Mouse (Mus musculus) hindbrain, postnatal 0 days (tissue): ENCODE measurements at regions not wholly inside any gene's neighbourhood (a gene's known extent, or its start where the extent isn't known, plus 50 kb on each side); places are given as distances from the start of the nearest gene placed in this dataset.

Source experiments
- ATAC-seq: fragments of 200-750 bp; cut with Nextera tagmentation; 2 replicates; pipeline ENCODE4 v1.8.0; 2017; ENCODE audit warnings: mild to moderate bottlenecking, moderate TSS enrichment, moderate library complexity
- DNase-seq: peaks from one replicate; pipeline ENCODE4 v3.0.0-alpha.2; 2015; ENCODE audit warnings: low spot score
- H3K27ac ChIP-seq: fragments of 300-500 bp; sonication (generic); 2 replicates; pipeline ENCODE4 v1.5.1; 2014; ENCODE audit warnings: mild to moderate bottlenecking
- H3K27me3 ChIP-seq: fragments of 300-500 bp; sonication (generic); 2 replicates; pipeline ENCODE4 v1.6.1; 2014; ENCODE audit warnings: low read length, mixed read lengths; ENCODE audit not compliant: insufficient read depth
- H3K36me3 ChIP-seq: fragments of 300-500 bp; sonication (generic); 2 replicates; pipeline ENCODE4 v1.6.1; 2014; ENCODE audit warnings: low read length, mixed read lengths; ENCODE audit not compliant: insufficient read depth
- H3K4me1 ChIP-seq: fragments of 300-500 bp; sonication (generic); 2 replicates; pipeline ENCODE4 v1.6.1; 2014; ENCODE audit warnings: antibody characterized with exemption, low read length, mixed read lengths; ENCODE audit not compliant: insufficient read depth
- H3K4me2 ChIP-seq: fragments of 300-500 bp; sonication (generic); 2 replicates; pipeline ENCODE4 v1.6.1; 2014; ENCODE audit warnings: low read depth, mild to moderate bottlenecking, low read length, moderate library complexity, mixed read lengths
- H3K4me3 ChIP-seq: fragments of 300-500 bp; sonication (generic); 2 replicates; pipeline ENCODE4 v1.5.1; 2014; ENCODE audit warnings: low read length
- H3K9ac ChIP-seq: fragments of 300-500 bp; sonication (generic); replicated peaks from 2 replicates; pipeline ENCODE4 v1.6.1; 2014; ENCODE audit warnings: mild to moderate bottlenecking, low read length, moderate library complexity, mixed read lengths
- H3K9me3 ChIP-seq: fragments of 300-500 bp; sonication (generic); 2 replicates; pipeline ENCODE4 v1.6.1; 2016; ENCODE audit warnings: low read length, mixed read lengths
- CTCF ChIP-seq: IDR thresholded peaks from 2 replicates; pipeline ENCODE4 v1.5.1; 2016; ENCODE audit warnings: antibody characterized with exemption, control low read depth, low read depth
- WGBS: fragments of 180-500 bp; shearing (Covaris S2); extraction: QIAGEN DNeasy Blood & Tissue Kit; methylation state at CpG from one replicate; pipeline ENCODE4 v1.1.7; 2014; 5-methylcytosine and 5-hydroxymethylcytosine counted together

- Histone ChIP-seq H3K4me3 (no peak overlapping the region), H3K27me3 (peaks cover 24% of the 10 kb centered on the region), H3K4me1 (peaks cover 3% of the 10 kb centered on the region; the same call in 1 of the 2 replicates), H3K27ac (no peak overlapping the region), H3K9me3 (no peaks in the 10 kb centered on the region), H3K36me3 (no peaks in the 10 kb centered on the region), H3K4me2 (no peak overlapping the region), H3K9ac (no peak overlapping the region)
- TF ChIP-seq CTCF, result no peak
- DNase-seq (no peak), ATAC-seq (no peak)
- WGBS, result 49% methylated on average over 8 of the region's 8 CpGs
Observed at GRCm38 (mm10) chr12:110192186-110192585, 86.7 kb upstream of the Dio3 start.

DNA sequence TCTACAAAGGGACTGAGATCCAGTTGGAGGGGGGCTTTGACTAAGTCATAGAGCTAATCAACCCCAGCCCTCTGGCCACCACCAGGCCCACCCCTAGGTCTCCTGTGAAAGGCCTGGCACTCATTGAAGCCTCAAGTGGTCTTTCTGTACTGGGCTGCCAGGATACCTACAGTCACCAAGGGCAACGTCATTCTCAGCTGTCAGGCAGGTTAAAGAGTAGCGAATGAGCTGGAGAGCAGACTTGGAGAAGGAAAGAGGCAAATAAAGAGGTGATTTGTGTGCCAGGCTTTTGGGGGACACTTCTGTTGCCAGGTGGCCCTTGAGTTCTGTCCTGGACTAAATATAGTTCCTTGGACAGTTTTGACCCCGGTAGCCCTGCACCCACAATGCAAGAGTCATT lies 81.5 kb upstream of the Dio3 start:
- H3K4me3 ChIP-seq, result no peak overlapping the region
- TF ChIP-seq CTCF, result no peak
- H3K4me2 ChIP-seq, result no peak overlapping the region
- H3K9ac ChIP-seq, result no peak overlapping the region
- H3K27me3 ChIP-seq, result no peaks in the 10 kb centered on the region
- peak; percentile 42 for DNase-seq
- no peak overlapping the region for H3K27ac ChIP-seq
- WGBS, result 55% methylated on average over 3 of the region's 3 CpGs
- no peaks in the 10 kb centered on the region for H3K9me3 ChIP-seq
- H3K4me1 ChIP-seq, result no peaks in the 10 kb centered on the region; the same call in 1 of the 2 replicates
- peak; percentile 79; the same call in 1 of the 2 replicates for ATAC-seq
- no peaks in the 10 kb centered on the region for H3K36me3 ChIP-seq

DNA sequence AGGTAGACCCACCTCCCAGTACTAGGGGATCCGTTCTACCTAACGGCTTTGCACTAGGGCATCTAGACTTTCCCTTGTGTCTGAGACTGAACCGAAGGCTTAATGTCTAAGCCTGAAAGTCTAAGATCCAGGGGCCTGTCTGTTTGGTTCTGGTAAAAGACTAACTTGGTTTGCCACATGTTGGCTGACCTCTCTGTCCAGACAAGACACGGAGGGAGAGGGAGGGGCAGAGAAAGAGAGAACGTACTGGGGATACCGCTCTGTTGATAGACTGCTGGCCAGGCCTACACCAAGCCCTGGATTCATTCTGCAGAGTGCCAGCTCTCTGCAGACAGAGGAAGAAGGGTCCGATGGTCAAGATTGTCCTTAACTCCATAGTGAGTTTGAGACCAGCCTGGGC lies 78.4 kb upstream of the Dio3 start:
- TF ChIP-seq CTCF, result no peak
- no peaks in the 10 kb centered on the region for H3K36me3 ChIP-seq
- ATAC-seq (no peak), DNase-seq (no peak)
- H3K4me2 ChIP-seq, result no peak overlapping the region
- 89% methylated on average over 7 of the region's 7 CpGs for WGBS
- H3K27me3 ChIP-seq, result no peaks in the 10 kb centered on the region
- H3K9me3 ChIP-seq, result no peaks in the 10 kb centered on the region
- no peak overlapping the region for H3K9ac ChIP-seq
- no peak overlapping the region for H3K4me3 ChIP-seq
- no peak overlapping the region for H3K27ac ChIP-seq
- no peaks in the 10 kb centered on the region; the same call in 1 of the 2 replicates for H3K4me1 ChIP-seq

DNA sequence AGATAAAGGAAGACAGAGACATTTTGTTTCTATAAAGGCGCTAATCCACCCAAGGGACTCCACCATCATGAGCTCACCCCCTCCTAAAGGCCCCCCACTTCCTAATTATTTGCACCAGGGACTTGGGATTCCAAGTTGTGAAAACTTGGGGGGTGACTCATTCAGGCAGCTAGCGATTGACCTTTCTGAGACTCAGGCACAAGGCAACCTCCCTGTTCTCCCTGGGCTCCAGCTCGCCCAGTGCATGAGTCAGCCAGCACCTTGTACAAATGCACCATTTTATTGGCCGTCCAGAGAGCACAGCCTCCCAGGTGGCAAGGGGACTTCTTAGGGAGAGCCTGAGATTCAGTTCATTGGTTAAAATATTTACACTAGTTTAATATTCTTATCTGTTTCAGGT lies 78.0 kb upstream of the Dio3 start:
- Histone ChIP-seq H3K27ac (no peak overlapping the region), H3K27me3 (no peaks in the 10 kb centered on the region), H3K4me2 (no peak overlapping the region), H3K9me3 (no peaks in the 10 kb centered on the region), H3K4me1 (no peaks in the 10 kb centered on the region; the same call in 1 of the 2 replicates), H3K9ac (no peak overlapping the region), H3K4me3 (no peak overlapping the region), H3K36me3 (no peaks in the 10 kb centered on the region)
- no peak for TF ChIP-seq CTCF
- DNase-seq (no peak), ATAC-seq (no peak)
- 87% methylated on average over 4 of the region's 4 CpGs for WGBS

DNA sequence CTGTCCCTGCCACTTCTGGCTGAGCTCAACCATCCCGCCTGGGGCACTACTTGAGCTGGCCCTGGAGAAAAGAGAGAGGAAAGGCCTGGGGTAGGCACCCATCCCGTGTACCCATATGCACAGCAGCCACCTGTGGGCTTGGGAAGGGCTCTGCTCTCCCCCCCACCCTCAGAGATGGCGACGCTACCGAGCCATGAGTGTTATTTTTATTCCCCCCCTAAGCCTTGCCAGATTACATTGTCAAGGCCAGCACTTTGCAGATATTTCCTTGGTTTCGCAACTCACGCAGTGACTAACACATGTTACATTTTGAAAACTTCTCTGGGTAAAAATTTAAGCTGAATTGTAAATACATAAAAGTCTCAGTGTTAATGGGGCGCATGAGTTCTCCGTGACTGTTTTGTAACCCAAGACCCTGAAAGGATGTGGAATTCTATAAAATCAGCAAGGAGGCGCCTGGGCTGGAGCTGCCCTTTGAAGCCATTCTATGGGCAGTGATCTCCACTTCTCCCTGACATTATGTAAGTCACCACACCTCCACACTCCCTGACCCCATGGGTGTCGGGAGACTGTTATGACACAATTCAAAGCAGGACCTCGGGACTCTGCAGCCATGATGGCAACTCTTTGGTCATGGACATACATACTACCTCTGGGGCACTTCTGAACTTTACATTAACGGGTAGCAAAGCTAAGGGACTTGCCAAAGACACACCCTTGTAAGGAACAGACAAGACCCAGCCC lies 75.4 kb upstream of the Dio3 start:
- no peak overlapping the region for H3K4me2 ChIP-seq
- no peaks in the 10 kb centered on the region for H3K9me3 ChIP-seq
- no peak overlapping the region for H3K27ac ChIP-seq
- no peak for TF ChIP-seq CTCF
- H3K4me1 ChIP-seq, result peaks cover 4% of the 10 kb centered on the region
- DNase-seq (no peak), ATAC-seq (no peak)
- H3K4me3 ChIP-seq, result no peak overlapping the region
- 82% methylated on average over 13 of the region's 13 CpGs for WGBS
- no peaks in the 10 kb centered on the region for H3K27me3 ChIP-seq
- H3K36me3 ChIP-seq, result no peaks in the 10 kb centered on the region
- H3K9ac ChIP-seq, result no peak overlapping the region

DNA sequence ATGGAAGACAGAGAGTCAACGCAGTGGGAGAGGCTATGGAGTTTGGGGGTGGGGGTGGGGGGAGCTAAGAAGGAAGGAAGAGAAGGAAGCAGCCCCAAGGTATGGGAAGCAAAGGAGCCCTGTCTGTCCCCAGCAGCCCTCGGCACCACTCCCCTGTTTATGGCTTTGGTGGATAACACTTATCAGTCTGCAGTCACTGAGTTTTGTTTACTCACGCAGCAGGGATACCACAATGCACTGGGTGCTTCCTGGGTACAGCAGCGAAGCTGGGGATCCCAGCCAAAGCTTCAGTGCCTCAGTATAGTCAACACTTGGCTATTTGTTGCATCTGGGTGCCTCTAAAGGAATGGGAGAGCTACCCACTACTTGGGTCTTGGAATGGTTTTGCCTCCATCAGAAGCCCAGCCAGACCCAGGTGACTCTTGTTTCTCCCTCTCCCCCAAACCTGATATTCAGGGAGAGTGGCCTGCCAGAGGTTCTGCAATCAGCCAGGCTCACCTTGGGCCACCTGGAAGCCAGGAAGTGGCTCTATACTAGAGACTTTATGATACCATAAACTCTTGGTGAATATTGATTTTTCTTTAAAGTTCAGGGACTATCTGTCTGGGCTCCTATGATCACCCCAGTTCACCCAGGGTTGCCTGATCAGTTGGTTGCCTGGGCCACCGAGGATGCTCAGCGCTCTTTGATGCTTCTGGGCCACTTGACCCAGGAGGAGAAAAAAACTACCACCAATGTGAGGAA lies 74.5 kb upstream of the Dio3 start:
- Histone ChIP-seq H3K4me3 (no peak overlapping the region), H3K27ac (no peak overlapping the region), H3K9me3 (no peaks in the 10 kb centered on the region), H3K4me1 (peaks cover 4% of the 10 kb centered on the region), H3K27me3 (no peaks in the 10 kb centered on the region), H3K4me2 (no peak overlapping the region), H3K9ac (no peak overlapping the region), H3K36me3 (no peaks in the 10 kb centered on the region)
- no peak for DNase-seq
- no peak for ATAC-seq
- TF ChIP-seq CTCF, result no peak
- WGBS, result 81% methylated on average over 6 of the region's 6 CpGs

- Histone ChIP-seq H3K27me3 (no peaks in the 10 kb centered on the region), H3K36me3 (no peaks in the 10 kb centered on the region), H3K9me3 (no peaks in the 10 kb centered on the region), H3K4me3 (no peak overlapping the region), H3K27ac (no peak overlapping the region), H3K4me1 (peaks cover 4% of the 10 kb centered on the region), H3K4me2 (no peak overlapping the region), H3K9ac (no peak overlapping the region)
- no peak for TF ChIP-seq CTCF
- ATAC-seq (no peak), DNase-seq (no peak)
- 53% methylated on average over 5 of the region's 5 CpGs for WGBS
Observed at GRCm38 (mm10) chr12:110206271-110206670, 72.6 kb upstream of the Dio3 start.
